Mouse (Mus musculus) myocyte (in vitro differentiated cells): ENCODE measurements around the gene Ripor2. TPM values are rescaled to one million over a fixed set of nuclear protein-coding genes. Genes with fewer than 3 reads are reported as not detected.

ENCODE experiments used
- H3K27me3 ChIP-seq: one replicate; pipeline ENCODE4 v1.6.1; 2011; ENCODE audit not compliant: control insufficient read depth, insufficient read depth, insufficient read length
- H3K36me3 ChIP-seq: one replicate; pipeline ENCODE4 v1.6.1; 2011; ENCODE audit not compliant: control insufficient read depth, insufficient read depth
- H3K4me2 ChIP-seq: one replicate; pipeline ENCODE4 v1.6.1; 2011; ENCODE audit warnings: low read depth, control low read depth
- H3K4me3 ChIP-seq: one replicate; pipeline ENCODE4 v1.5.1; 2011; ENCODE audit warnings: mild to moderate bottlenecking, control low read depth, moderate library complexity
- H3K79me2 ChIP-seq: one replicate; pipeline ENCODE4 v1.6.1; 2011; ENCODE audit not compliant: control insufficient read depth, insufficient read depth
- H3ac ChIP-seq: one replicate; pipeline ENCODE4 v1.6.1; 2011; ENCODE audit not compliant: control insufficient read depth, insufficient read length
- CEBPB ChIP-seq: IDR thresholded peaks from 2 replicates; pipeline ENCODE4 v1.6.1; 2011; ENCODE audit warnings: mild to moderate bottlenecking, moderate library complexity; ENCODE audit not compliant: poor library complexity, insufficient read depth, severe bottlenecking
- E2F4 ChIP-seq: IDR thresholded peaks from one replicate; pipeline ENCODE4 v1.6.1; 2011; ENCODE audit warnings: mild to moderate bottlenecking, control low read depth, moderate library complexity; ENCODE audit not compliant: insufficient read depth
- MAX ChIP-seq: IDR thresholded peaks from one replicate; pipeline ENCODE4 v1.6.1; 2011; ENCODE audit warnings: low read depth, mild to moderate bottlenecking, control low read depth
- MYOD1 ChIP-seq, 3 experiments: IDR thresholded peaks; one replicate each; pipeline ENCODE4 v1.6.1; 2011; ENCODE audit warnings: control low read depth in 2 of 3, low read depth in 2 of 3, mild to moderate bottlenecking in 2 of 3, moderate library complexity in 1 of 3; ENCODE audit not compliant: insufficient read length in 2 of 3, control insufficient read depth in 1 of 3
- MYOG ChIP-seq, 3 experiments: IDR thresholded peaks; one replicate each; pipeline ENCODE4 v1.6.1; 2011; ENCODE audit warnings: control low read depth in 2 of 3, low read depth in 2 of 3, mild to moderate bottlenecking in 2 of 3; ENCODE audit not compliant: insufficient read length in 2 of 3, control insufficient read depth in 1 of 3, insufficient read depth in 1 of 3
- POLR2A ChIP-seq: IDR thresholded peaks from one replicate; pipeline ENCODE4 v1.6.1; 2011; ENCODE audit warnings: low read depth, mild to moderate bottlenecking, control low read depth, moderate library complexity; ENCODE audit not compliant: insufficient read length
- POLR2AphosphoS2 ChIP-seq: IDR thresholded peaks from one replicate; pipeline ENCODE4 v1.6.1; 2011; ENCODE audit warnings: low read depth, control low read depth; ENCODE audit not compliant: insufficient read length
- REST ChIP-seq: IDR thresholded peaks from one replicate; pipeline ENCODE4 v1.6.1; 2011; ENCODE audit warnings: mild to moderate bottlenecking, control low read depth, moderate library complexity; ENCODE audit not compliant: insufficient read depth, insufficient read length
- SRF ChIP-seq: IDR thresholded peaks from one replicate; pipeline ENCODE4 v1.6.1; 2011; ENCODE audit warnings: low read depth; ENCODE audit not compliant: control insufficient read depth, insufficient read length
- TCF12 ChIP-seq: IDR thresholded peaks from one replicate; pipeline ENCODE4 v1.6.1; 2011; ENCODE audit warnings: mild to moderate bottlenecking, control low read depth; ENCODE audit not compliant: poor library complexity, insufficient read depth, severe bottlenecking
- TCF3 ChIP-seq: IDR thresholded peaks from one replicate; pipeline ENCODE4 v1.6.1; 2011; ENCODE audit warnings: low read depth, control low read depth; ENCODE audit not compliant: insufficient read length
- USF1 ChIP-seq: IDR thresholded peaks from one replicate; pipeline ENCODE4 v1.6.1; 2011; ENCODE audit warnings: low read depth, mild to moderate bottlenecking, control low read depth, moderate library complexity
- polyA plus RNA-seq: library from polyadenylated mRNA; unstranded; fragments of >200 nt; fragmentation: generic; extraction: Trizol; gene quantifications from one replicate; pipeline ENCODE4 v1.2.1, GENCODE M21; 2012; ENCODE audit warnings: missing spikeins

Gene Ripor2
- polyA plus RNA-seq, 1 experiment, result 1.3 TPM

DNA sequence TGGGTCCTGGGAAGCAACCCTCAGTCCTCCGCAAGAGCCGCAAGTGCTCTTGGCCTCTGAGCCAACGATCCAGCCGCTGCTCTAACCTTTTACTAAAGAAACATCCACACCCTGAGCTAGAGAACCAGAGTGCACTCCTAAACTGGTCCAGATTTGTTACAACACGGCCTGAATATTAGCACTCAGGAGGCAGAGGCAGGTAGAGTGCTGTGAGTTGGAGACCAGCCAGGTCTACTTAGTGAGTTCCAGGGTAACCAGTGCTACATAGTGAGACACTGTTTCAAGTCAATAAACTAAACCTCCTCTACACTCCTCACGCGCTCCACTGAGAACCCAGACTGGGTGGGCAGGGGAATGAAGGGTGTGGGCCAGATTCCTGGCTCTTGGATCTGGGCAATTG, 111.3 kb downstream of the Ripor2 start:
- TF ChIP-seq POLR2A, result no peak
- TF ChIP-seq USF1, result no peak
- no peak for TF ChIP-seq REST
- TF ChIP-seq TCF3, result no peak
- TF ChIP-seq E2F4, result no peak
- TF ChIP-seq CEBPB, result no peak
- no peak for TF ChIP-seq MYOD1 (IDR thresholded peaks at IDR 0.05; ENCODE audit: control insufficient read depth in 1 of 3, insufficient read length in 2 of 3, low read depth in 2 of 3)
- TF ChIP-seq MYOG (IDR thresholded peaks at IDR 0.05; ENCODE audit: control insufficient read depth in 1 of 3, insufficient read depth in 1 of 3, insufficient read length in 2 of 3, low read depth in 2 of 3), result no peak
- TF ChIP-seq TCF12, result no peak
- no peak for TF ChIP-seq POLR2AphosphoS2
- TF ChIP-seq SRF, result no peak
- no peak for TF ChIP-seq MAX
- Histone ChIP-seq H3K4me2 (no peak overlapping the region), H3K27me3 (no peaks in the 10 kb centered on the region), H3ac (no peak overlapping the region), H3K4me3 (no peak overlapping the region), H3K79me2 (no peaks in the 10 kb centered on the region), H3K36me3 (no peaks in the 10 kb centered on the region)

DNA sequence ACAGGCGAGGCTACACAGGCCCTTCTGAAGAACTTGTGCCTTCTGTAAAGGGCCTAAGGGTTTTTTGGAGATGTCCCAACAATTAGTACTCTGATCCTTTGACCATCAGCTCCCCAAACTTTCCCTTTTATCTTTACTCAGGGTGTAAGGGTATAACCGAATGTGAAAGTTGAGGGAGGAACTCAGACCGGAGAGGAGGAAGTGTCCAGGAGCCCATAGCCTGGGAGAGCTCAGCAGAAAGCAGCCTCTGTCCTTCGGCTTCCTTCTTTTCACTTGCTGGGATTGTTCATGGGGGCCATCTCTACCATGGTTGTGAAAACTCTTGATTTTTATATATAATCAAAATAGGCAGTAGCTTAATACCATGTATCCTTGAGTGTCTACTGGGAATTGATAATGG, 116.8 kb downstream of the Ripor2 start:
- TF ChIP-seq CEBPB (no peak), MYOG (IDR thresholded peaks at IDR 0.05; ENCODE audit: control insufficient read depth in 1 of 3, insufficient read depth in 1 of 3, insufficient read length in 2 of 3, low read depth in 2 of 3) (no peak), POLR2A (no peak), TCF12 (no peak)
- Histone ChIP-seq H3K36me3 (no peaks in the 10 kb centered on the region), H3K27me3 (peaks cover 9% of the 10 kb centered on the region), H3K79me2 (no peaks in the 10 kb centered on the region), H3ac (no peak overlapping the region), H3K4me2 (no peak overlapping the region), H3K4me3 (no peak overlapping the region)

DNA sequence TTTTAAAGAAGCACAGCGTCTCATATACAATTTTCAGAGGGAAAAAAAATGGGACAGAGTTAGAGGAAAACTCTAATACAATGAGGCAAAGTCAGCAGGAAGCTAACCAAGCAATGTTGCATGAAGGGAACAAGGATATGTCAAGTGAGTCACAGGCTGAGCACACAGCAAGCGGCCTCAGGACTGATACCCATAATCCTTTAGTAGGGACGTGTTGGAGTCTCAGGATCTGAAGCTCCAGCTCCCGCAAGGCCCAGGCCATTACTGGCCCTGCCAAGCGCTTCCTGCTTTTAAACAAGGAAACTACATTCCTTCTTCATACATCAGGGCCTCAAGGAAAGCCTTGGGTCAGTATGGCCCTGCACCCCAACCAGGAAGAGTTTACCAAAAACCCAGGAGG, 120.1 kb downstream of the Ripor2 start:
- Histone ChIP-seq H3K4me3 (no peak overlapping the region), H3K36me3 (no peaks in the 10 kb centered on the region), H3K79me2 (no peaks in the 10 kb centered on the region), H3K27me3 (peaks cover 9% of the 10 kb centered on the region), H3ac (no peak overlapping the region), H3K4me2 (no peak overlapping the region)
- TF ChIP-seq SRF (no peak), CEBPB (no peak), MYOG (IDR thresholded peaks at IDR 0.05; ENCODE audit: control insufficient read depth in 1 of 3, insufficient read depth in 1 of 3, insufficient read length in 2 of 3, low read depth in 2 of 3) (no peak), POLR2A (no peak), REST (no peak)

DNA sequence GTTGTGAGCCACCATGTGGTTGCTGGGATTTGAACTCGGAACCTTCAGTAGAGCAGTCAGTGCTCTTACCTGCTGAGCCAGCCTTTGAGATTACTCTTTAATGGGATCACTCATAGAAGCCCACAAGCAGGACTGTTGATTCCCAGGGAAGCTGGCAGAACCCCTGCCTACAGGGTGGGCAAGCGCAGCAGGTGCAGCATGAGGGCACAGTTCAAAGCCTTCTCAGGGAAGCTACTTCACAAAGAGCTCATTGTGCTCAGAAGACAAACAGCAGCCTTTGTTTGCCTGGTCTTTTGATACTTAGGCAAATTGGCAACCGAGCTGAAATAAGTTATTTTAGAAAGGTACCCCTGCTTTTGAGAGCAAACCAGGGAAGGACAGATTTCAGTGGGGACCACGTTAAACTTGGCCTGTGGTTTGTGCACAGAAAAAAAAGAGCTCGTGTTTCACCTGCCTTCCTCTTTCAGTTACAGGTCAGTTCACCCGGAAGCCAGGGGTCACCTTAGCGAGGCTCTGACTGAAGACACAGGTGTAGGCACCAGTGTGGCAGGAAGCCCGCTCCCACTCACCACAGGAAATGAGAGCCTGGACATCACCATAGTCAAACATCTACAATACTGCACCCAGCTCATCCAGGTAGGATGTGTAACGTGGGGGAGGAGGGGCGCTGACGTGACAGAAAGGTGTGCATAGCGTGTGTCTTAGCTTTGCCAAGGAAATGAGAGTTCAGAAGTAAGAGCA, 127.8 kb downstream of the Ripor2 start:
- no peak overlapping the region for H3ac ChIP-seq

DNA sequence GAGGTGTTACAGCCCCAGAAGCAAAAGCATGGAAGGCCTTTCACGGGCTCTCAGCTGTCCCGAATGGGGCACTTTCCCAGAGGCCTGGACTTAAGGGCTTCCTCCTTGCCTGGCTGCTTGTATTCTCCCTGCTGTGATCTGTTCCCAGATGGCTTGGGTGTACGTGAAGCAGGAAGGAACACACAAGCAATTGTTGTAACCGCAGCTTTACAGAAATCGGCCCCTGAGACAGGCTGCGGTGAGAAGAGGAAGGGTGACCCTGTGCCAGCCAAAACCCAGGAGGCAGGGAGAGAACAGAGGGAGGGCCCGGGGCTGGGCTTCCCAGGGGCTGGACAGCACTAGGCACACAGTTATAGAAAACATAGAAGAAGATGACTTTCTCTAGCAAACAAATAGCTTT, 129.0 kb downstream of the Ripor2 start:
- TF ChIP-seq MYOD1 (IDR thresholded peaks at IDR 0.05; ENCODE audit: control insufficient read depth in 1 of 3, insufficient read length in 2 of 3, low read depth in 2 of 3) (no peak), SRF (no peak), MYOG (IDR thresholded peaks at IDR 0.05; ENCODE audit: control insufficient read depth in 1 of 3, insufficient read depth in 1 of 3, insufficient read length in 2 of 3, low read depth in 2 of 3) (no peak), CEBPB (no peak), USF1 (no peak), E2F4 (no peak), POLR2AphosphoS2 (no peak), TCF12 (no peak), MAX (no peak)
- no peaks in the 10 kb centered on the region for H3K79me2 ChIP-seq
- no peak overlapping the region for H3K4me2 ChIP-seq
- no peaks in the 10 kb centered on the region for H3K36me3 ChIP-seq
- H3K4me3 ChIP-seq, result no peak overlapping the region
- H3ac ChIP-seq, result no peak overlapping the region
- H3K27me3 ChIP-seq, result no peaks in the 10 kb centered on the region

More for the DNA sequence above, 127.8 kb downstream of the Ripor2 start:
- Histone ChIP-seq H3K4me2 (no peak overlapping the region), H3K4me3 (no peak overlapping the region), H3K36me3 (no peaks in the 10 kb centered on the region), H3K79me2 (no peaks in the 10 kb centered on the region), H3K27me3 (no peaks in the 10 kb centered on the region)
- TF ChIP-seq POLR2AphosphoS2 (no peak), CEBPB (no peak), E2F4 (no peak), TCF3 (no peak), MYOG (IDR thresholded peaks at IDR 0.05; ENCODE audit: control insufficient read depth in 1 of 3, insufficient read depth in 1 of 3, insufficient read length in 2 of 3, low read depth in 2 of 3) (no peak)
